Mouse (Mus musculus) telencephalon, adult 2 months (tissue): ENCODE results near the gene Cuedc1.
A peak's percentile ranks its signal among the peaks of the same experiment; 100 is the strongest.

ENCODE experiments used
- DNase-seq: peaks from one replicate; pipeline ENCODE4 v3.0.0-alpha.2; 2011; ENCODE audit warnings: low read depth, low spot score

Gene Cuedc1

GRCm38 (mm10) chr11:88148015-88148637, 50.3 kb downstream of the Cuedc1 start:
- no peak for DNase-seq

GRCm38 (mm10) chr11:88148638-88149279, 50.9 kb downstream of the Cuedc1 start:
- DNase-seq, result no peak

GRCm38 (mm10) chr11:88151379-88152155, 53.7 kb downstream of the Cuedc1 start:
- no peak for DNase-seq

GRCm38 (mm10) chr11:88153880-88154279, 56.0 kb downstream of the Cuedc1 start:
- DNase-seq, result no peak

GRCm38 (mm10) chr11:88154500-88154899, 56.6 kb downstream of the Cuedc1 start:
- no peak for DNase-seq

GRCm38 (mm10) chr11:88155451-88155850, 57.6 kb downstream of the Cuedc1 start:
- DNase-seq, result no peak

- DNase-seq, result no peak
Observed at GRCm38 (mm10) chr11:88155998-88156397, 58.1 kb downstream of the Cuedc1 start.

GRCm38 (mm10) chr11:88156403-88156802, 58.5 kb downstream of the Cuedc1 start:
- no peak for DNase-seq

- DNase-seq, result no peak
Observed at GRCm38 (mm10) chr11:88158842-88159246, 61.0 kb downstream of the Cuedc1 start.

- no peak for DNase-seq
Observed at GRCm38 (mm10) chr11:88159389-88159788, 61.5 kb downstream of the Cuedc1 start.

- no peak for DNase-seq
Observed at GRCm38 (mm10) chr11:88160316-88160715, 62.5 kb downstream of the Cuedc1 start.

- DNase-seq, result peak; percentile 48
Observed at GRCm38 (mm10) chr11:88161051-88161581, 63.3 kb downstream of the Cuedc1 start.

GRCm38 (mm10) chr11:88161651-88162362, 63.9 kb downstream of the Cuedc1 start:
- peak; percentile 55 for DNase-seq

- no peak for DNase-seq
Observed at GRCm38 (mm10) chr11:88162740-88163139, 64.9 kb downstream of the Cuedc1 start.

- no peak for DNase-seq
Observed at GRCm38 (mm10) chr11:88164213-88164723, 66.4 kb downstream of the Cuedc1 start.

GRCm38 (mm10) chr11:88164801-88165377, 67.0 kb downstream of the Cuedc1 start:
- no peak for DNase-seq

- DNase-seq, result no peak
Observed at GRCm38 (mm10) chr11:88165683-88166364, 68.0 kb downstream of the Cuedc1 start.

- no peak for DNase-seq
Observed at GRCm38 (mm10) chr11:88166471-88166870, 68.6 kb downstream of the Cuedc1 start.

GRCm38 (mm10) chr11:88168611-88169010, 70.8 kb downstream of the Cuedc1 start:
- no peak for DNase-seq

GRCm38 (mm10) chr11:88169531-88170040, 71.7 kb downstream of the Cuedc1 start:
- no peak for DNase-seq
